Mouse (Mus musculus): Measurements from ENCODE around the gene Lrrc27. TPM values are rescaled to one million over a fixed set of nuclear protein-coding genes. Genes with fewer than 3 reads are reported as not detected.

Gene Lrrc27
- polyA plus RNA-seq, 1 experiment from 2014 or later: 4.1 TPM

DNA sequence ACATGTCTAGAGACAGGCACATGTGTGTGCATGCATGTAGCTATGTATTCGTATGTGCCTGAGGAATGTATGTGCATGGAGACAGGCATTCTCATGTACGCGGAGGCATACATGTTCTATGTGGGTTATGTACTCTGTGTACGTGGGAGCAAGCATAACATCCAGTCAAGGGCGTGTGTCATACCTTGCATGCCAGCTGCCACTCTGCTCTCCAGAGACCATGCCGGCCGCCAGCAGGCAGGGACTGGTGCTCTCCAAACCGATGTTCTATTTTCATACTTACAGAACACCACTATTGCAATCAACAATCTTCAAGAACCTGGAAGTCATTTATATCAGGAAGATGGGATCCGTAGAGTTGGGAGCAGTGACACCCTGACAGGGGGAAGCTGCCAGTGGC, 3.7 kb downstream of the Lrrc27 start:
- 93% methylated on average over 9 of the region's 9 CpGs for WGBS

DNA sequence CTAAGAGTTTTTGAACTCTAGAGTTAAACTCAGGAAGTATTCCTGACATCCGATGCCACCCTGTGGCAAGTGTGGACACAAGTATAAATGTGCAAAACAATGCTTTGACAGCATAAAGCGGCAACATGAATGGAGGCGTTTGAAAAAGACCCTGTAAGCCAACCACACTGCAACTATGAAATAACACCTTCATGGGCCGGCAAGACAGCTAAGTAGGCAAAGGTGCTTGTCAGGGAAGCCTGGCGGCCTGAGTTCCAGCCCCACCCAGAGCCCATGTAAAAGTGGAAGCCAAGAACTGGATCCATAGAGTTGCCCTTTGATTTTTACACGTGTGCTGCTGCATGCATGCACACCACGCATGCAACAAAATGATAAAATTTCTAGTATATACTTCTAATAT, 4.3 kb downstream of the Lrrc27 start:
- no peak overlapping the region for H3K27ac ChIP-seq
- H3K27me3 ChIP-seq (ENCODE audit: insufficient read depth, poor library complexity, severe bottlenecking): 0 out of 2 replicates have a peak, but pooled peaks cover 2% of the 10 kb centered on the region
- 84% methylated on average over 7 of the region's 7 CpGs for WGBS
- H3K9me3 ChIP-seq: no peaks in the 10 kb centered on the region
- peaks cover 38% of the 10 kb centered on the region for H3K4me1 ChIP-seq (replicated peaks)
- no peak for DNase-seq (ENCODE audit: low spot score)
- no peak overlapping the region for H3K4me3 ChIP-seq
- H3K36me3 ChIP-seq: no peaks in the 10 kb centered on the region

More for the DNA sequence above, 3.7 kb downstream of the Lrrc27 start:
- H3K27ac ChIP-seq: no peak overlapping the region
- peaks cover 42% of the 10 kb centered on the region for H3K4me1 ChIP-seq (replicated peaks)
- no peak for DNase-seq (ENCODE audit: low spot score)
- no peak overlapping the region for H3K4me3 ChIP-seq
- no peaks in the 10 kb centered on the region for H3K36me3 ChIP-seq
- H3K27me3 ChIP-seq (ENCODE audit: insufficient read depth, poor library complexity, severe bottlenecking): 0 out of 2 replicates have a peak, but pooled peaks cover 2% of the 10 kb centered on the region
- H3K9me3 ChIP-seq: no peaks in the 10 kb centered on the region

DNA sequence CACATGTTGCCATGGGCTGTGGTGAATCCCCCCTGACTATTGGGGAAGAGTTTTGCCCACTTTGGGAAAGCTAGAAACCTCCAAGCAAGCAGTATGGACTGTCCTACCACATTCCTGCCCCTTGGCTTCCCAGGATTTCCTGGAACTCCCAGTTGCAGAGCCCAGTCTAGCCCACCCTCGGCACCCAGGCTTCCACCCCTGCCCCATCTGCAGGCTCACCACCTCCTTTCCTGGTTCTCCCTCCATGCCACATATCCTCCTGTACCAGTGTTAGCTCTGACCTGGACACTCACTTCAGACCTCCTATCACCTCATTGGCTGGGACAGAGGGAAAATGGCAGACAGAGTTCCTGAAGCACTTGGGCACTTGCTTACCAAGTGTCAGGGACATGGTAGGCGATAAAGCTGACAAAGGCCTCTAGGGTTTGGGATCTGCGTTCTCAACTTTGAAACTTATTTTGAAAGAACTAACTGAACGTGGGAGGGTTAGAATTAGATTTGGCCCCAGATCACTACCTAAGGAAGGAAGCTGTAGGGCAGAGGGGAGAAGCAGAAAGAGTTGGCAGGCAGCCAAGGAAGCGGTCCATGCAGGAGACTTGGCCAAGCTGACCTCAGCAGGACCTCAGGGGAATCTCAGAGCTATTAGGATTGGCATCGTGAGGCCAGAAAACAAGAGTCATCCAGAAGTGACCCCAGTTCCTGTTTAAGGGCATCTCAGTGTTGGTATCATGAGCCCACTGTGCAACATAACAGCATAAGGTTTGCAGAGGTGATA, 6.0 kb downstream of the Lrrc27 start:
- 79% methylated on average over 6 of the region's 6 CpGs for WGBS

DNA sequence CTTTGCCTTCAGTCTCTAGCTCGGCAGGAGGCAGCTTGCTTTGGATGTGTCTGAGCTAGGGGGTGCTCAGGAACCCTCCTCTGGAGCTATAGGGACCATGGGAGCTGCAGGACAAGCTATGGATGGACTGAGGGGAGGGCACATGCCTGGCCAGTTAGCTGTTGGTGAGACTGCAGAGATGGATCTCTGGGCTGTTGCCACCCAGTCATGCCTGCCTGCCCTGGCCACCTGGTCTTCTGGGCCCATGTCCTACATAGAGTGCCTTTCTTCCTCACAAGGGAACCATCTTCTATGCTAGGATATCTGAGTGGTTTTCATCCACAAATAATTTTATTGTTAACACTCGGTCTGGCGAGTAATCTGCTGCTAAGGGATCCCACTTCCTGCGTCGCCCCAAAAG, 6.7 kb downstream of the Lrrc27 start:
- no peaks in the 10 kb centered on the region for H3K36me3 ChIP-seq
- no peaks in the 10 kb centered on the region for H3K9me3 ChIP-seq
- DNase-seq (ENCODE audit: low spot score): no peak
- WGBS: 87% methylated on average over 5 of the region's 5 CpGs
- H3K4me3 ChIP-seq: no peak overlapping the region
- no peak overlapping the region for H3K27ac ChIP-seq
- H3K4me1 ChIP-seq (replicated peaks): 0 out of 2 replicates have a peak, but pooled peaks cover 17% of the 10 kb centered on the region
- 0 out of 2 replicates have a peak, but pooled peaks cover 2% of the 10 kb centered on the region for H3K27me3 ChIP-seq (ENCODE audit: insufficient read depth, poor library complexity, severe bottlenecking)

More for the DNA sequence above, 6.0 kb downstream of the Lrrc27 start:
- Histone ChIP-seq H3K27ac (no peak overlapping the region), H3K27me3 (ENCODE audit: insufficient read depth, poor library complexity, severe bottlenecking) (0 out of 2 replicates have a peak, but pooled peaks cover 2% of the 10 kb centered on the region), H3K4me1 (replicated peaks) (peaks cover 22% of the 10 kb centered on the region), H3K36me3 (no peaks in the 10 kb centered on the region), H3K4me3 (no peak overlapping the region), H3K9me3 (no peaks in the 10 kb centered on the region)
- no peak for DNase-seq (ENCODE audit: low spot score)

DNA sequence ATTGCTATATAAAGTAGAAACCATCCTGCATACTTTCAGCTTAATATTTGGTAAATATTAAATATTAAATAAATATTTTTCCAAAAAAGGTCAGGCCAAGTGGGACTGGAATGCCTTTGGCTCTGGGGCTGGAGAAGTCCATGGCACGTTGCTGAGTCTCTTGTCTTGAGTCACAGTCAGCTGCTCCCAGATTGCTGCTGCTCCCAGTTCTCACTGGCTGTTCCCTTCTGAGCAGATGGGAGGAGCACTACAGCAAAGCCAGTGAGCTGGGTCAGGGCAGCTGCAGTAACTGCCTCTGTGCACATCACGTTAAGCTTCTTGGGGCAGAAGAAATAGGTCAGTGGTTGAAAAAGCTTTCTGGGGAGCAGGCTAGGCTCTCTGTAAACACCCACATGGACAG, 7.5 kb downstream of the Lrrc27 start:
- 52% methylated on average over 2 of the region's 2 CpGs for WGBS
- Histone ChIP-seq H3K36me3 (no peaks in the 10 kb centered on the region), H3K27me3 (ENCODE audit: insufficient read depth, poor library complexity, severe bottlenecking) (no peaks in the 10 kb centered on the region), H3K4me1 (replicated peaks) (0 out of 2 replicates have a peak, but pooled peaks cover 14% of the 10 kb centered on the region), H3K27ac (no peak overlapping the region), H3K9me3 (no peaks in the 10 kb centered on the region), H3K4me3 (no peak overlapping the region)
- DNase-seq (ENCODE audit: low spot score): no peak

DNA sequence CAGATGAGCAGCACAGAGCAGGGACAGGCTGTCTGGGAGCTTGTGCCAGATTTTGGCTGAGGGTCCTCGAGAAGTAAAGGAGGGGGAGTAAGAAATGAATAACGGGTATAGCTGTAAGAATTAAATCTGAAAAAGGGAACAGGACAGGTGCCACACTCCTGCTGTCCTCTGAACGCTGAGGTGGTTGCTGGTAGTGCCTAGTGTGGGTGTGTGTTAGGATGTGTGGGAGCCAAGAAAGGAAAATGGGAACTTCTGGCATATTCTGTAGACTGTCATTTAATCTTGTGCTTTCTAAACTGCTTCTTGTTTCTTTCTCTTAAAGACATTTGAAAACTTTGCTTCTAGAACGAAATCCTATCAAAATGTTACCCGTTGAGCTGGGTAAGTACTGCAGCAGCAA, 8.3 kb downstream of the Lrrc27 start:
- WGBS: 79% methylated on average over 5 of the region's 5 CpGs
- H3K27ac ChIP-seq: no peak overlapping the region
- H3K36me3 ChIP-seq: no peaks in the 10 kb centered on the region
- no peaks in the 10 kb centered on the region for H3K9me3 ChIP-seq
- no peak overlapping the region for H3K4me3 ChIP-seq
- no peaks in the 10 kb centered on the region for H3K27me3 ChIP-seq (ENCODE audit: insufficient read depth, poor library complexity, severe bottlenecking)
- H3K4me1 ChIP-seq (replicated peaks): 0 out of 2 replicates have a peak, but pooled peaks cover 14% of the 10 kb centered on the region
- DNase-seq (ENCODE audit: low spot score): no peak

DNA sequence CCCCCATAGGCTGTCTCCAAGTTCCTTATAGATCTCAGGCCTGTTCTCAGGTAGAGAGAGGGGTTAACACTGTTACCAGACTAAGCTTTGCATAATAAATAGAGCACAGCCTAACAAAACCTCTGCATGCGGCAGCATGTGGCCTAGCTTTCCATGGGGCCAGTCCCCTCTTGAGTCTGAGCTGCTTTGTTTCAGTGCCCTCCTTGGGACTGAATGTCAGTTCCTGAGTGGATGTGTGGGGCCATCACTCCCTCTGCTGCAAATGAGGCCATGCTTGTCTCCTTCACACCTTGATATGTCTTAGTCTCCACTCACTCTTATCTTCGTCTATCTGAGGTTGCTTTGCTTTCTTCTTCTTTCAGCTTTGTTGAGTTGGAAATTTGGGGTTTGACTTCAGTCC, 9.1 kb downstream of the Lrrc27 start:
- 69% methylated on average over 2 of the region's 2 CpGs for WGBS
- Histone ChIP-seq H3K9me3 (no peaks in the 10 kb centered on the region), H3K4me1 (replicated peaks) (0 out of 2 replicates have a peak, but pooled peaks cover 14% of the 10 kb centered on the region), H3K27ac (0 out of 2 replicates have a peak overlapping the region, but pooled peaks have one; percentile 24), H3K4me3 (no peak overlapping the region), H3K27me3 (ENCODE audit: insufficient read depth, poor library complexity, severe bottlenecking) (no peaks in the 10 kb centered on the region), H3K36me3 (no peaks in the 10 kb centered on the region)
- DNase-seq (ENCODE audit: low spot score): no peak

DNA sequence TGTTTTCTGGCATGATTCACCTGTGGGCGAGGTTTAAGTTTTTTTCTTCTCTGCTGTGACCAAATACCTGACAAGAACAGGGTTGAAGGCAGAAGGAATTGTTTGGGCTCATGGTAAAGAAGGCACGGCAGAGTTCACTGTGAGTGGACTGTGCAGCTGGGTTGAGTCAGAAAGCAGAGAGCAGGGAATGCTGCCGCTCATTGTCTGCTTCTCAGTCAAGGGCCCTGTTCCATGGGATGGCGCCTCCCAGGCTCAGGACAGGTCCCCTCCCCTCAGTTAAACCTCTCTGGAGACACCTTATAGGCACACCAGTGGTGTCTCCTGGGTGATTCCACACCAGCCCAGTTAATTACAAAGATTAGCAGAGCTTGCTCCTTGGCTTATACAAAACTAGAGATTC, 9.6 kb downstream of the Lrrc27 start:
- Histone ChIP-seq H3K36me3 (no peaks in the 10 kb centered on the region), H3K27me3 (ENCODE audit: insufficient read depth, poor library complexity, severe bottlenecking) (no peaks in the 10 kb centered on the region), H3K27ac (no peak overlapping the region), H3K4me1 (replicated peaks) (0 out of 2 replicates have a peak, but pooled peaks cover 14% of the 10 kb centered on the region), H3K9me3 (no peaks in the 10 kb centered on the region), H3K4me3 (no peak overlapping the region)
- 76% methylated on average over 4 of the region's 4 CpGs for WGBS
- no peak for DNase-seq (ENCODE audit: low spot score)

DNA sequence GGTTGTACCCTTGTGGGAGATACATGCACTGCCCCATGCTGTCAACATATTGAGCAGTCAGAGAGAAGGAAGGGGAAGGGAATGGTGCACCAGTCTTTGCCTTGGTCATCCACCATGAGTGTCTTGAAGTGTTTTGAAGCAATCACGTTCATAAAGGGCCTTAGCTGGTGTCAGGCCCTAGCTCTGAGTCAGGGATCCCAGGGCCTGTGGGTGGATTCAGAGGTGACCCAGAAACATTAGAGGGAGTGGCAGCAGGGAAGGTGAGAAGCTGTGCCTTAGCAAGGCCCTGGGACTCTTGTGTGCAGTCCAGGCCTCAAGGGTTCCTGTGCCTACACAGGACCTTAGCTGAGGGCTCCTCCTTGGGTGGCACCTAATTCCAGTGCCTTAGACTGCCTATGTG, 11.3 kb downstream of the Lrrc27 start:
- 80% methylated on average over 1 of the region's 1 CpGs for WGBS
- DNase-seq (ENCODE audit: low spot score): no peak
- Histone ChIP-seq H3K27me3 (ENCODE audit: insufficient read depth, poor library complexity, severe bottlenecking) (no peaks in the 10 kb centered on the region), H3K4me3 (no peak overlapping the region), H3K4me1 (replicated peaks) (0 out of 2 replicates have a peak, but pooled peaks cover 8% of the 10 kb centered on the region), H3K9me3 (no peaks in the 10 kb centered on the region), H3K27ac (no peak overlapping the region), H3K36me3 (no peaks in the 10 kb centered on the region)

DNA sequence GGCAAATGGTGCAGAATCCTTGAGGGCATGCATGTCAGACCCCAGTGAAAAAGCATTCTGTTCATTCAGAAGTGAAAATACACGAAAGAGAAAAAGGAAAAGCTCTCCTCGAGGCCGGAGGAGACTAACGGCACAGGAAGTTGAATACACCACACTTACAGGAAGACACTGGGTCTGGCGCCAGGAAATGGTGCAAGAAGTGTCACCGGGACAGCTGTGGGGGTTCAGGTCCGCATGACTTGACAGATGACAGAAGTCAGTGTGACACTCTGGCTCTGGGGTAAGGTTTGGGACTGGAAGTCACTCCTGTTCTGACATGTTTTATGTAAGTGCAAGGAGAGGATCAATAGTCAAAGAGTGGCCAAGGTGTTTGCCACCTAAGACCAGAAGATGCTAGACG, 11.9 kb downstream of the Lrrc27 start:
- Histone ChIP-seq H3K4me3 (no peak overlapping the region), H3K27me3 (ENCODE audit: insufficient read depth, poor library complexity, severe bottlenecking) (no peaks in the 10 kb centered on the region), H3K36me3 (no peaks in the 10 kb centered on the region), H3K9me3 (no peaks in the 10 kb centered on the region), H3K27ac (no peak overlapping the region), H3K4me1 (replicated peaks) (peaks cover 10% of the 10 kb centered on the region; the same call in 1 of the 2 replicates)
- 78% methylated on average over 8 of the region's 8 CpGs for WGBS
- no peak for DNase-seq (ENCODE audit: low spot score)

DNA sequence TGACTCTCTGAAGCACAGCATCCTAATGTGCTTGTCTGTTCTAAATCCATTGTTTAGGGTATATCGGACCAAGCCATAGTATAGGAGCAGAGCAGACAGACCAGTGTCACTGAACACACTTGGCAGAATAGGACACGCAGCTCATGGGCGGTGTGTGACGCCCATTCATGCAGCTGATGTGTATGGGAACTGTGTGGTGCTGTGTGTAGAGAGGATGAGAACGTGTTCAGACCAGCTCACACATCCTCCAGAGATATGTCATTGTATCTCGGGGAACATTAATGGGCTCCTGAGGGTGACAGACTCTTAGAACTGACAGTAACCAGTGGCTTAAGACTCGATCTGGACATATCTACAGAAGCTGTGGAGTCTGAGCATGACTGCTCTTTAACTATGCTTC, 13.6 kb downstream of the Lrrc27 start:
- H3K4me3 ChIP-seq: no peak overlapping the region
- H3K27ac ChIP-seq: no peak overlapping the region
- H3K36me3 ChIP-seq: no peaks in the 10 kb centered on the region
- no peaks in the 10 kb centered on the region for H3K27me3 ChIP-seq (ENCODE audit: insufficient read depth, poor library complexity, severe bottlenecking)
- no peaks in the 10 kb centered on the region for H3K9me3 ChIP-seq
- 90% methylated on average over 7 of the region's 7 CpGs for WGBS
- DNase-seq (ENCODE audit: low spot score): no peak
- peaks cover 17% of the 10 kb centered on the region for H3K4me1 ChIP-seq (replicated peaks)

DNA sequence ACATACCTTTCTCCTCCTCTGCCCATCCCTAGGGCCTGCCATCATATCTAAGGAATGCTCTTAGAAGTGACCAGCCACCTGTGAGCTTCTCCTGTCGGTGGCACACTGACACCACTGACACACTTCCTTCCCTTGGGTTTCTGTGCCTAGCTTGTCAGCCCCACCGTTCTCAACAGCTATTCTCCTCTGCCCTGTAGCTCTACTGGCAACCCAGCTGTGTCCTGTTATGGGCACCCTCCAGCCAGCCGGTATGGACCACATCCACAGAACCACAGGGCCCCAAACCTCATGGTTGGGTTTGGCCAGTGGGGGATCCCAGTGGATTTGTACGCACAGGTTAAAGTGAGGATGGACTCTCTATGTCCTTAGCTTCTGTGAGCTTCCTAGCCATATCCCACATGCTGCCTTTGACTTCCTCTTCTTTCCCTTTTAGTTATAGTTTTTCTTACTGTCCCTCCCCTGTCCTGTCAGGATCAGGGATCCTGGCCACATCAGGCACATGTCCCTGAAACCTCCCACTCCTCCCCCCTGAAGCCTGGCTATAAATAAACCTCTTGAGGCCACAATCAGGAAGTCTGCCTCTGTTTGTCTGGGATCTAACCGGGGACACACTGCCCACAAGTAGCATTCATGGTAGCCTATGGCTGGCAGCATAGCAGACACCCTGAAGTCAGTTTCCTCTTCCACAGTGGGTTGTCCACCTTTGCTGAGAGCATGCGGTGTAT, 15.8 kb downstream of the Lrrc27 start:
- Histone ChIP-seq H3K27me3 (ENCODE audit: insufficient read depth, poor library complexity, severe bottlenecking) (no peaks in the 10 kb centered on the region), H3K4me1 (replicated peaks) (peaks cover 23% of the 10 kb centered on the region), H3K4me3 (no peak overlapping the region), H3K36me3 (no peaks in the 10 kb centered on the region), H3K27ac (no peak overlapping the region), H3K9me3 (no peaks in the 10 kb centered on the region)
- no peak for DNase-seq (ENCODE audit: low spot score)
- 83% methylated on average over 6 of the region's 6 CpGs for WGBS

DNA sequence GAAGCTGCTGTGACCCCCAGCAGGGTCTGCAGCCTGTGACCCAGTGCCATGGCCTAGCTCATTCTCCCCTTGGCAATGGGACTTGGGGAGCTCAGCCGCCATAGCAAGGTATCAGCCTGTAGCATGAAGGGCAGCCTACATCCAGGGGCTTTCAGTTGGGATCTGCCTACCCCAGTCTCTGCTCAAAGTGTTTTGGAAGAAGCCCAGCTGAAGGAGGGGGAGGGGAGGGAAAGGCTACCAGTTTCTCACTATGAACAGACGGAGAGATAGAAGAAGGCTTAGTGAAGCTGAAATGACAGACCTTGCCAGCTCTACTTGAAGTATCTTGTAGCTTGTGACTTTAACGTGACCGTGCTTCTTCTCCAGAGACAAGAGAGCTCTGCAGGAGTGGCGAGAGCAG, 17.0 kb downstream of the Lrrc27 start:
- H3K27me3 ChIP-seq (ENCODE audit: insufficient read depth, poor library complexity, severe bottlenecking): 0 out of 2 replicates have a peak, but pooled peaks cover 3% of the 10 kb centered on the region
- H3K4me3 ChIP-seq: no peak overlapping the region
- no peaks in the 10 kb centered on the region for H3K36me3 ChIP-seq
- peaks cover 34% of the 10 kb centered on the region for H3K4me1 ChIP-seq (replicated peaks)
- no peak overlapping the region for H3K27ac ChIP-seq
- no peak for DNase-seq (ENCODE audit: low spot score)
- H3K9me3 ChIP-seq: no peaks in the 10 kb centered on the region
- 85% methylated on average over 5 of the region's 5 CpGs for WGBS
